Mouse (Mus musculus): ENCODE data around the gene Usp13.

- no peak for TF ChIP-seq CTCF (IDR thresholded peaks at IDR 0.05; ENCODE audit: control insufficient read depth, insufficient read depth, insufficient replicate concordance, low read depth, low read length)
- no peak for TF ChIP-seq POLR2A (IDR thresholded peaks at IDR 0.05; ENCODE audit: control insufficient read depth, low read depth, low read length)
Observed at GRCm38 (mm10) chr3:32910071-32910551, 92.8 kb downstream of the Usp13 start.

Measured in testis, adult 2 months (tissue).